Mouse (Mus musculus): ENCODE measurements around the gene Itpk1. TPM values are rescaled to one million over a fixed set of nuclear protein-coding genes. Genes with fewer than 3 reads are reported as not detected.
A peak's percentile ranks its signal among the peaks of the same experiment; 100 is the strongest.

Itpk1 gene
- polyA plus RNA-seq, 1 experiment from 2014 or later: 16.9 TPM

DNA sequence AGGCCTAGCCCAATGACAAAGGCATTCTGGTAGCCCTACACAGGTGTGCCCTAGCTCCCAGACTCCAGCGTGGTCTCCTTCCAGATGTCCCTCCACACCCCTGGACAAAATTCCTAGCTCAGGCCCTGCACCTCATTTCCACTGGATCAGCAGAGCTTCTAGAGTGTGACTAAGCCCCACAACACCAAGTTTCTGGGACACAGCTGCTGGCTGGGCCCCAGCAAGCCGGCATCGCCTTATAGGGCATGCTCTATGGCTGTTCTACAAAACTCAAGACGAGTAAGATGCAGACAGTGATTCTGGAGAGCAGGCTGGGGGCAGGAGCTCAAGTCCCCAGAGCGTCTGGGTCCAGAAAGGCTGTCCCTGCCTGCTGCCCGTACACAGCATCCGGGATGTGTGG lies 43.0 kb downstream of the Itpk1 start:
- no peaks in the 10 kb centered on the region for H3K27me3 ChIP-seq (ENCODE audit: low read depth, poor library complexity, severe bottlenecking)
- H3K36me3 ChIP-seq: no peaks in the 10 kb centered on the region
- H3K27ac ChIP-seq (replicated peaks): peak overlapping the region; percentile 52
- no peak for DNase-seq (ENCODE audit: low spot score)
- WGBS: 82% methylated on average over 7 of the region's 7 CpGs
- no peak overlapping the region for H3K4me3 ChIP-seq
- H3K9me3 ChIP-seq (replicated peaks): no peaks in the 10 kb centered on the region
- 0 out of 2 replicates have a peak, but pooled peaks cover 3% of the 10 kb centered on the region for H3K4me1 ChIP-seq

- 90% methylated on average over 8 of the region's 8 CpGs for WGBS
- H3K27me3 ChIP-seq (ENCODE audit: low read depth, poor library complexity, severe bottlenecking): no peaks in the 10 kb centered on the region
- no peak overlapping the region for H3K4me3 ChIP-seq
- no peaks in the 10 kb centered on the region for H3K9me3 ChIP-seq (replicated peaks)
- peaks cover 7% of the 10 kb centered on the region for H3K4me1 ChIP-seq
- no peaks in the 10 kb centered on the region for H3K36me3 ChIP-seq
- H3K27ac ChIP-seq (replicated peaks): no peak overlapping the region
- DNase-seq (ENCODE audit: low spot score): no peak
Measured at GRCm38 (mm10) chr12:102660906-102661651, 43.7 kb downstream of the Itpk1 start.

- peak overlapping the region; percentile 4; the same call in 1 of the 2 replicates for H3K27ac ChIP-seq (replicated peaks)
- H3K9me3 ChIP-seq (replicated peaks): no peaks in the 10 kb centered on the region
- H3K36me3 ChIP-seq: no peaks in the 10 kb centered on the region
- no peak overlapping the region for H3K4me3 ChIP-seq
- peaks cover 40% of the 10 kb centered on the region for H3K4me1 ChIP-seq
- WGBS: 73% methylated on average over 6 of the region's 6 CpGs
- no peaks in the 10 kb centered on the region for H3K27me3 ChIP-seq (ENCODE audit: low read depth, poor library complexity, severe bottlenecking)
- DNase-seq (ENCODE audit: low spot score): no peak
Measured at GRCm38 (mm10) chr12:102653003-102653402, 51.7 kb downstream of the Itpk1 start.

DNA sequence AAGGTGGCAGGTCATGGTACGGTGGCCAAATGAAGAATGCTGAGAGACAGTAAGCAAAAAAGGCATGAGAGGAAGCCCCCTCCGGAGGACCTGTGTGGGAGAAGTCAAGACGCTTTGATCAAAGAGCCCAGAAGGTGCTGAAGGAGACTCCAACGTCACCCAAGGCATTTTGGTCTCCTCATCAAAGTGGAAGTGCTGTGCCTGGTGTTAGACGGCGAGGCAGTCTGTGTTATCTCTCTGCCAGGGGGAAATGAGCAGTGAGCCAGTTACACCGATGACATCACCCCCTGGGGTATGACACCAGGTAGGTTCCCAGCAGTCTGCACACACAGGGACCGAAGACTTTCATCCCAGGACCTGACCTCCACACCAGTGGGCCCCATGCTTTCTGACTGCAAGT lies 52.3 kb downstream of the Itpk1 start:
- Histone ChIP-seq H3K36me3 (no peaks in the 10 kb centered on the region), H3K27me3 (ENCODE audit: low read depth, poor library complexity, severe bottlenecking) (no peaks in the 10 kb centered on the region), H3K4me3 (no peak overlapping the region), H3K4me1 (peaks cover 40% of the 10 kb centered on the region), H3K9me3 (replicated peaks) (no peaks in the 10 kb centered on the region), H3K27ac (replicated peaks) (no peak overlapping the region)
- 82% methylated on average over 8 of the region's 8 CpGs for WGBS
- DNase-seq (ENCODE audit: low spot score): no peak

DNA sequence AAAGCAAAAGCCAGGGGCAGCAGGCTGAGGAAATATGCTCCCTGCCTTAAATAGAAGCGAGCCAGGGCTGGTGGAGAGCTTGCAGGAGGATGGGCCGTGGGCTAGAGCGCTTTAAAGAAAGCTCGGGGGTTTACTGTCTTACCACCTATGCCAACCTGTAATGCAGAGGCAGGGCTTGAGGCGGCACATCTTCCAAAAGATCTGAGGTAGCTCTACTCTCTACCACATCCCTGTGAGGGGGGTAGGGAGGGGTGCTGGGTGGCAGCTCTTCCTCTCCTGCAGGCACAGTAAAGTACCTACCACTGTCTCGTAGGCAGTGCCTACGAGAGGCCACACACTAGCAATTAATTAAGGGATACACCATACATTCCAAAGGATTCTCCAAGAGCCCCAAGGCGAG lies 52.9 kb downstream of the Itpk1 start:
- Histone ChIP-seq H3K36me3 (no peaks in the 10 kb centered on the region), H3K27me3 (ENCODE audit: low read depth, poor library complexity, severe bottlenecking) (no peaks in the 10 kb centered on the region), H3K9me3 (replicated peaks) (no peaks in the 10 kb centered on the region), H3K4me3 (no peak overlapping the region), H3K4me1 (peaks cover 41% of the 10 kb centered on the region), H3K27ac (replicated peaks) (no peak overlapping the region)
- no peak for DNase-seq (ENCODE audit: low spot score)
- 77% methylated on average over 8 of the region's 8 CpGs for WGBS

- H3K27ac ChIP-seq (replicated peaks): no peak overlapping the region
Measured at GRCm38 (mm10) chr12:102651401-102651800, 53.3 kb downstream of the Itpk1 start.

DNA sequence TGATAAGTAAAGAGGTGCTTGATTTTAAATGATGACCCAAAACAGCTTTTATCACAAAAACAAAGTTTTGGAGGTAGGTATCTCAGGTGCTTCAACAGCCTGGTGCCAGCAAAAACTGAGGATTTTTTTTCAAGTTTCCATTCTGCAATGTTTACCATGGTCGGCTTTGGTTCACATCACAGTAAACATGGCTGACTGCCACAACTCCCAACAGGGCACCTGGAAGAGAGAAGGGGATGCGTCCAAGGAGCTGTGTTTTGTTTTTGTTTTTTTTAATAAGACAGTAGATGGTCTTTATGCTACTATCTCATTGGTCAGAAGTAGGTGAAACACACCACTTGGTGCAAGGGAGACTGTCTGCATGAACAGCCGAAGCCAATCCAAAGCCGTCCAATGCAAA lies 54.1 kb downstream of the Itpk1 start:
- no peak for DNase-seq (ENCODE audit: low spot score)
- Histone ChIP-seq H3K4me3 (no peak overlapping the region), H3K27ac (replicated peaks) (no peak overlapping the region), H3K9me3 (replicated peaks) (no peaks in the 10 kb centered on the region), H3K36me3 (no peaks in the 10 kb centered on the region), H3K27me3 (ENCODE audit: low read depth, poor library complexity, severe bottlenecking) (no peaks in the 10 kb centered on the region), H3K4me1 (peaks cover 40% of the 10 kb centered on the region)
- WGBS: 90% methylated on average over 4 of the region's 4 CpGs

More at GRCm38 (mm10) chr12:102651401-102651800, 53.3 kb downstream of the Itpk1 start:
- Histone ChIP-seq H3K9me3 (replicated peaks) (no peaks in the 10 kb centered on the region), H3K36me3 (no peaks in the 10 kb centered on the region), H3K27me3 (ENCODE audit: low read depth, poor library complexity, severe bottlenecking) (no peaks in the 10 kb centered on the region), H3K4me1 (peaks cover 45% of the 10 kb centered on the region), H3K4me3 (no peak overlapping the region)
- no peak for DNase-seq (ENCODE audit: low spot score)
- WGBS: 87% methylated on average over 8 of the region's 8 CpGs

DNA sequence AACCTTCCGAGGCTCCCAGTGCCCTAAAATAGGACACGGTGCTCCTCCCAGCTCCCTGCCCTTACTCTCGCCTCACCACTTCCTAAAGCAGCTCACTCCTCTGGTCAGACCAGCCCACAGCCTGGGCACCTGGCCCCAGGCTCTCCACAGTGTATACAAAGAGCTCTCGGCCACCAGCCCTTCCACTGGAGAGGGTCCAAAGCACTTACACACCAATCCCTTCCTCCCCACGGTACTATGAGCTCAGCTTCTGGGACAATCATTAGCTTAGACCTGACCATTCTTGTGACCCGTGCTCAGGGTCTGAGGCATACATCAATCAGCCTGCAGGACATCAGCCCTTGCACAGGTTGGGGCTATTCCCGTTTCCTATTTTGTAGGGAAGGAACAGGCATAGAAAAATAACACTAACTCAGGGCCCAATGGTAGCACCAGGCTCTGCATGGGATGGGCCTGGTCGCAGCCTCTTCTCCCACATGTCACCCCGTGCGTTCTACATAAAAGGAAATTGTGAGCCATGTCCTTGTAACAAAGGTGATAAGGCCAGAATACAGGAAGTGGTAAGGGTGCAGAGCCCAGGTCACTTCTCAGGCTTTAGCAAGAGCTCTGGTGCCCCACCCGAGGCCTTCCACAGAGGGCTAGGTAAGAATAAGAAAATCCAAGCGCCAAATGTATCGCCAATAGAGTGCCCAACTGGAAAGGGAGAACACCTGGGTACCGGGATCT lies 56.7 kb downstream of the Itpk1 start:
- 88% methylated on average over 14 of the region's 14 CpGs for WGBS
- no peaks in the 10 kb centered on the region for H3K36me3 ChIP-seq
- H3K4me3 ChIP-seq: no peak overlapping the region
- H3K27ac ChIP-seq (replicated peaks): no peak overlapping the region
- H3K9me3 ChIP-seq (replicated peaks): no peaks in the 10 kb centered on the region
- no peak for DNase-seq (ENCODE audit: low spot score)
- H3K4me1 ChIP-seq: peaks cover 37% of the 10 kb centered on the region
- no peaks in the 10 kb centered on the region for H3K27me3 ChIP-seq (ENCODE audit: low read depth, poor library complexity, severe bottlenecking)

DNA sequence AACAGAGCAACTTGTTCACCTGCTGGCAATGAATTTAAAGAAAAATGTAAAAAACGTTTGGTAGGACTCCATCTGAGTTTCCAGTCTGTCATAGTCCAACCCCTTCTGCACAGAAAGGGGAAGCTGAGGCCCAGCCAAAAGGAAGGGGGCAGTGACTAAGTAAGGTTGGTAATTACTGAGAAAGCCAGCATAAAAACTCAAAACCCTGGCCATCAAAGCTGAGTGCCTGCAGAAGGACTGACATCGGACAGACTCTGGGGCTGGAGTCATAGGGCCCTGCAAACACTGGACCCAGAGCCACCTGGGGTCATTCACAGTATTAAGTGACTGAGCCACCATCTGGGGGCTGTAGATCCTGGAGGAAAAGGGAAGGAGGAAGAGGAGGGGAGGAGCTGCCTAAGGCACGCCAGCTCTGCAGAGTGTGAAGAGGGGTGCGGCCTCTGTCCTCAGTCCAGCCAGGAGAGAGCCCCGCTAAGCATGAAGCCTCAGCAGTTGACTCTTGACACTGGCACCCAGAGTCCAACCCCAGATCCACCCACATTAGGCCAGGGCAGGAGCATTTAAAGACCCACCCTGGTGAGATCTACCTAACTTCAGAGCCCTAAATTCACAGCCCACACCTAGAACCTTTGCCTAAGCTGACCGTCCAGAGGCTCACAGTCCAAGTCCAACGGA lies 58.0 kb downstream of the Itpk1 start:
- Histone ChIP-seq H3K4me1 (peaks cover 27% of the 10 kb centered on the region), H3K4me3 (no peak overlapping the region), H3K9me3 (replicated peaks) (no peaks in the 10 kb centered on the region), H3K36me3 (no peaks in the 10 kb centered on the region), H3K27ac (replicated peaks) (no peak overlapping the region), H3K27me3 (ENCODE audit: low read depth, poor library complexity, severe bottlenecking) (no peaks in the 10 kb centered on the region)
- WGBS: 84% methylated on average over 7 of the region's 7 CpGs
- no peak for DNase-seq (ENCODE audit: low spot score)

DNA sequence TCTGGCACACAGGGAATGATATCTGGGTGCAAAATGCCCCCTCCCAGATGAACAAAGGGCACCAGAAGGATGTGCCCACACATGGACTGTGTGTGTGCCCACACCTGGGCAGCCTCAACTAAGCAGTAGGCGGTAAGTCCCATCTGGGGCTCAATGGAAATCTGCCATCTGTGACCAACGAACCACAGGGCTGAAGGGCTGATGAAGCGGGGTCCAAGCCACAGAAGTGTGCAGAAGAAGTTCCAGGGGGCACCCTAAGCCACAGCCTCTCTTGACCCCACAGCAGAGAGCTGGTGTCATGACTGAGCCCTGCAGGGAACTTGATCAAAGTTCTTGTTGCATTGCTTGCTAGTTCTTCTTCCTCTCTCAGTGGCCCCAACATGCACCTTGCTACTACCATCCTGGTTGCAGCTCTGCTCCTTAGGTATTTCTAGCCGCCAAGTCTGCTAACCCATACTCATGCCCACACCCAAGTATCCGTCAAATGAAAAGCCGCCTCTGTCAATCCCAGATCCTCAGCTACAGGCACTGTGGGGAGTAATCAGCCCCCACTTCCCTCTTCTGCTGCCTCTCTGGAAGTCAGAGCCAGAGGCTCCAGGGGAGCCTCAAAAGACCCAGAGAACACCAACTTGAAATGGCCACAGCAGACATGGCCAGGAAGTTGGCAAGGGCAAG lies 58.7 kb downstream of the Itpk1 start:
- no peaks in the 10 kb centered on the region for H3K9me3 ChIP-seq (replicated peaks)
- no peak overlapping the region for H3K4me3 ChIP-seq
- WGBS: 89% methylated on average over 6 of the region's 6 CpGs
- H3K27me3 ChIP-seq (ENCODE audit: low read depth, poor library complexity, severe bottlenecking): no peaks in the 10 kb centered on the region
- no peak for DNase-seq (ENCODE audit: low spot score)
- no peaks in the 10 kb centered on the region for H3K36me3 ChIP-seq
- peaks cover 32% of the 10 kb centered on the region for H3K4me1 ChIP-seq
- H3K27ac ChIP-seq (replicated peaks): no peak overlapping the region

GRCm38 (mm10) chr12:102643316-102643715 lies 61.4 kb downstream of the Itpk1 start:
- H3K4me1 ChIP-seq: peaks cover 52% of the 10 kb centered on the region
- H3K4me3 ChIP-seq: no peak overlapping the region
- 90% methylated on average over 6 of the region's 6 CpGs for WGBS
- H3K27ac ChIP-seq (replicated peaks): no peak overlapping the region; the same call in 1 of the 2 replicates
- no peaks in the 10 kb centered on the region for H3K36me3 ChIP-seq
- no peaks in the 10 kb centered on the region for H3K9me3 ChIP-seq (replicated peaks)
- H3K27me3 ChIP-seq (ENCODE audit: low read depth, poor library complexity, severe bottlenecking): no peaks in the 10 kb centered on the region
- DNase-seq (ENCODE audit: low spot score): no peak

GRCm38 (mm10) chr12:102640436-102641163 lies 64.1 kb downstream of the Itpk1 start:
- Histone ChIP-seq H3K4me3 (no peak overlapping the region), H3K36me3 (no peaks in the 10 kb centered on the region), H3K4me1 (peaks cover 44% of the 10 kb centered on the region), H3K9me3 (replicated peaks) (no peaks in the 10 kb centered on the region), H3K27me3 (ENCODE audit: low read depth, poor library complexity, severe bottlenecking) (no peaks in the 10 kb centered on the region), H3K27ac (replicated peaks) (peak overlapping the region; percentile 74)
- 29% methylated on average over 9 of the region's 9 CpGs for WGBS
- peak; percentile 27 for DNase-seq (ENCODE audit: low spot score)
